Mouse (Mus musculus) stomach, postnatal 0 days (tissue): Measurements from ENCODE around the gene Slc22a23. TPM values are rescaled to one million over a fixed set of nuclear protein-coding genes. Genes with fewer than 3 reads are reported as not detected.
A peak's percentile ranks its signal among the peaks of the same experiment; 100 is the strongest.

Experiments
- ATAC-seq: fragments of 200-750 bp; cut with Nextera tagmentation; 2 replicates; pipeline ENCODE4 v1.8.0; 2017; ENCODE audit not compliant: low FRiP score, low TSS enrichment
- DNase-seq: peaks from one replicate; pipeline ENCODE4 v3.0.0-alpha.2; 2016; ENCODE audit warnings: low spot score
- H3K27ac ChIP-seq: fragments of 300-500 bp; sonication (generic); replicated peaks from 2 replicates; pipeline ENCODE4 v1.5.1; 2014; ENCODE audit warnings: mild to moderate bottlenecking, control low read depth
- H3K27me3 ChIP-seq: fragments of 300-500 bp; sonication (generic); 2 replicates; pipeline ENCODE4 v1.6.1; 2014; ENCODE audit warnings: low read length; ENCODE audit not compliant: control insufficient read depth, insufficient read depth
- H3K36me3 ChIP-seq: fragments of 300-500 bp; sonication (generic); 2 replicates; pipeline ENCODE4 v1.6.1; 2014; ENCODE audit warnings: low read length, mixed read lengths; ENCODE audit not compliant: control insufficient read depth, insufficient read depth
- H3K4me1 ChIP-seq: fragments of 300-500 bp; sonication (generic); replicated peaks from 2 replicates; pipeline ENCODE4 v1.6.1; 2014; ENCODE audit warnings: antibody characterized with exemption; ENCODE audit not compliant: control insufficient read depth, insufficient read depth
- H3K4me2 ChIP-seq: fragments of 300-500 bp; sonication (generic); replicated peaks from 2 replicates; pipeline ENCODE4 v1.6.1; 2014; ENCODE audit warnings: low read depth, mild to moderate bottlenecking, control low read depth, moderate library complexity
- H3K4me3 ChIP-seq: fragments of 300-500 bp; sonication (generic); 2 replicates; pipeline ENCODE4 v1.5.1; 2014; ENCODE audit warnings: low read depth, low read length, control low read depth
- H3K9ac ChIP-seq: fragments of 300-500 bp; sonication (generic); 2 replicates; pipeline ENCODE4 v1.6.1; 2014; ENCODE audit warnings: mild to moderate bottlenecking, low read length, control low read depth, mixed read lengths
- H3K9me3 ChIP-seq: fragments of 300-500 bp; sonication (generic); 2 replicates; pipeline ENCODE4 v1.6.1; 2016; ENCODE audit warnings: low read length; ENCODE audit not compliant: control insufficient read depth
- CTCF ChIP-seq: IDR thresholded peaks from 2 replicates; pipeline ENCODE4 v1.5.1; 2016; ENCODE audit warnings: antibody characterized with exemption, low read depth, mild to moderate bottlenecking, moderate library complexity
- EP300 ChIP-seq: optimal IDR thresholded peaks from 2 replicates; pipeline ENCODE3; 2016; ENCODE audit warnings: antibody characterized with exemption
- WGBS: fragments of 180-500 bp; shearing (Covaris S2); extraction: QIAGEN DNeasy Blood & Tissue Kit; methylation state at CpG from one replicate; pipeline ENCODE4 v1.1.7; 2014; 5-methylcytosine and 5-hydroxymethylcytosine counted together
- polyA plus RNA-seq: library from polyadenylated mRNA; unstranded; fragments of >200 nt; fragmentation: Nextera tagmentation; extraction: Ambion mirVana; gene quantifications from 2 replicates; pipeline ENCODE4 v1.2.1, GENCODE M21; 2015

Slc22a23 gene
- polyA plus RNA-seq, 1 experiment from 2014 or later = 6.9 TPM

GRCm38 (mm10) chr13:34320482-34320881, 24.5 kb downstream of the Slc22a23 start:
- no peaks in the 10 kb centered on the region for H3K27me3 ChIP-seq
- TF ChIP-seq CTCF (no peak), EP300 (no peak)
- no peaks in the 10 kb centered on the region for H3K9me3 ChIP-seq
- no peak overlapping the region for H3K9ac ChIP-seq
- H3K4me2 ChIP-seq = no peak overlapping the region
- DNase-seq (no peak), ATAC-seq (no peak)
- no peak overlapping the region for H3K27ac ChIP-seq
- 0 out of 2 replicates have a peak, but pooled peaks cover 2% of the 10 kb centered on the region for H3K4me1 ChIP-seq
- no peak overlapping the region for H3K4me3 ChIP-seq
- WGBS = 79% methylated on average over 4 of the region's 4 CpGs
- no peaks in the 10 kb centered on the region for H3K36me3 ChIP-seq

GRCm38 (mm10) chr13:34317051-34317450, 27.9 kb downstream of the Slc22a23 start:
- Histone ChIP-seq H3K4me1 (no peaks in the 10 kb centered on the region), H3K9me3 (no peaks in the 10 kb centered on the region), H3K27me3 (no peaks in the 10 kb centered on the region), H3K9ac (no peak overlapping the region), H3K4me2 (no peak overlapping the region), H3K27ac (0 out of 2 replicates have a peak overlapping the region, but pooled peaks have one; percentile 40), H3K4me3 (no peak overlapping the region), H3K36me3 (no peaks in the 10 kb centered on the region)
- no peak for DNase-seq
- WGBS = 66% methylated on average over 4 of the region's 4 CpGs
- TF ChIP-seq EP300 (no peak), CTCF (no peak)
- no peak for ATAC-seq

GRCm38 (mm10) chr13:34316511-34316910, 28.5 kb downstream of the Slc22a23 start:
- no peak for ATAC-seq
- WGBS = 78% methylated on average over 6 of the region's 6 CpGs
- Histone ChIP-seq H3K9me3 (no peaks in the 10 kb centered on the region), H3K9ac (no peak overlapping the region), H3K36me3 (no peaks in the 10 kb centered on the region), H3K27me3 (no peaks in the 10 kb centered on the region), H3K4me3 (no peak overlapping the region), H3K27ac (0 out of 2 replicates have a peak overlapping the region, but pooled peaks have one; percentile 40), H3K4me2 (no peak overlapping the region), H3K4me1 (no peaks in the 10 kb centered on the region)
- DNase-seq = no peak
- TF ChIP-seq EP300 (no peak), CTCF (no peak)

- Histone ChIP-seq H3K27ac (no peak overlapping the region), H3K27me3 (no peaks in the 10 kb centered on the region), H3K9ac (no peak overlapping the region), H3K4me2 (no peak overlapping the region), H3K36me3 (no peaks in the 10 kb centered on the region), H3K9me3 (no peaks in the 10 kb centered on the region), H3K4me3 (no peak overlapping the region), H3K4me1 (no peaks in the 10 kb centered on the region)
- TF ChIP-seq CTCF (no peak), EP300 (no peak)
- WGBS = 71% methylated on average over 4 of the region's 4 CpGs
- ATAC-seq (no peak), DNase-seq (no peak)
Observed at GRCm38 (mm10) chr13:34313033-34313491, 31.9 kb downstream of the Slc22a23 start.

- ATAC-seq (no peak), DNase-seq (no peak)
- Histone ChIP-seq H3K4me1 (no peaks in the 10 kb centered on the region), H3K9me3 (no peaks in the 10 kb centered on the region), H3K27ac (no peak overlapping the region), H3K4me3 (no peak overlapping the region), H3K4me2 (no peak overlapping the region), H3K9ac (no peak overlapping the region), H3K27me3 (no peaks in the 10 kb centered on the region), H3K36me3 (no peaks in the 10 kb centered on the region)
- 85% methylated on average over 2 of the region's 2 CpGs for WGBS
- TF ChIP-seq EP300 (no peak), CTCF (no peak)
Observed at GRCm38 (mm10) chr13:34312346-34313002, 32.5 kb downstream of the Slc22a23 start.

- no peak for ATAC-seq
- no peak overlapping the region for H3K9ac ChIP-seq
- H3K27me3 ChIP-seq = no peaks in the 10 kb centered on the region
- H3K4me1 ChIP-seq = no peaks in the 10 kb centered on the region
- DNase-seq = no peak
- H3K4me3 ChIP-seq = no peak overlapping the region
- H3K27ac ChIP-seq = no peak overlapping the region
- TF ChIP-seq EP300 = no peak
- no peak for TF ChIP-seq CTCF
- WGBS = 76% methylated on average over 2 of the region's 2 CpGs
- no peak overlapping the region for H3K4me2 ChIP-seq
- no peaks in the 10 kb centered on the region for H3K36me3 ChIP-seq
- H3K9me3 ChIP-seq = no peaks in the 10 kb centered on the region
Observed at GRCm38 (mm10) chr13:34311593-34311992, 33.4 kb downstream of the Slc22a23 start.
